Mouse (Mus musculus) liver, adult 2 months (tissue): ENCODE results near the gene Galnt2. TPM values are rescaled to one million over a fixed set of nuclear protein-coding genes. Genes with fewer than 3 reads are reported as not detected.

Experiments
- DNase-seq: peaks from one replicate; pipeline ENCODE4 v3.0.0-alpha.2; 2011; ENCODE audit warnings: low read depth, low spot score; ENCODE audit errors: extremely low read depth
- H3K27ac ChIP-seq: fragments of 200-500 bp; replicated peaks from 2 replicates; pipeline ENCODE4 v1.5.1; 2012; ENCODE audit warnings: low read depth, mild to moderate bottlenecking, control low read depth, inconsistent platforms, low read length; ENCODE audit not compliant: insufficient read depth
- H3K27me3 ChIP-seq: fragments of 200-500 bp; 2 replicates; pipeline ENCODE4 v1.6.1; 2012; ENCODE audit warnings: mild to moderate bottlenecking, moderate library complexity, low read length, inconsistent platforms; ENCODE audit not compliant: control insufficient read depth, insufficient read depth
- H3K36me3 ChIP-seq: fragments of 200-500 bp; 2 replicates; pipeline ENCODE4 v1.6.1; 2012; ENCODE audit warnings: low read length, inconsistent platforms; ENCODE audit not compliant: control insufficient read depth, insufficient read depth
- H3K4me1 ChIP-seq: fragments of 200-500 bp; 2 replicates; pipeline ENCODE4 v1.6.1; 2011; ENCODE audit warnings: low read length; ENCODE audit not compliant: control insufficient read depth, insufficient read depth
- H3K4me3 ChIP-seq: fragments of 200-500 bp; 2 replicates; pipeline ENCODE4 v1.5.1; 2011; ENCODE audit warnings: low read depth, mild to moderate bottlenecking, control low read depth, low read length, moderate library complexity; ENCODE audit not compliant: insufficient read depth
- H3K79me2 ChIP-seq: fragments of 200-500 bp; 2 replicates; pipeline ENCODE4 v1.6.1; 2012; ENCODE audit warnings: inconsistent platforms, mild to moderate bottlenecking, low read length, moderate library complexity; ENCODE audit not compliant: control insufficient read depth, insufficient read depth
- H3K9ac ChIP-seq: fragments of 200-500 bp; 2 replicates; pipeline ENCODE4 v1.6.1; 2012; ENCODE audit warnings: low read depth, mild to moderate bottlenecking, control low read depth, inconsistent platforms, low read length
- CTCF ChIP-seq: fragments of 200-500 bp; IDR thresholded peaks from 2 replicates; pipeline ENCODE4 v1.5.1; 2011; ENCODE audit warnings: low read depth, low read length, control low read depth
- POLR2A ChIP-seq: fragments of 200-500 bp; IDR thresholded peaks from 2 replicates; pipeline ENCODE4 v1.6.1; 2011; ENCODE audit warnings: low read length, control low read depth; ENCODE audit not compliant: insufficient read depth; ENCODE audit errors: extremely low read depth
- WGBS: fragments of 180-500 bp; shearing (Covaris S2); methylation state at CpG from one replicate; pipeline ENCODE4 v1.1.7; 2018; 5-methylcytosine and 5-hydroxymethylcytosine counted together
- polyA plus RNA-seq: library from polyadenylated mRNA; depleted of rRNA; stranded (reverse); fragments of >200 nt; gene quantifications from 2 replicates; pipeline ENCODE4 v1.2.3, GENCODE M21; 2012
- total RNA-seq: library from RNA; depleted of rRNA; stranded (reverse); fragments of >200 nt; gene quantifications from 2 replicates; pipeline ENCODE4 v1.2.3, GENCODE M21; 2014

Gene Galnt2
- total and polyA plus RNA-seq, 2 experiments = 7.3 to 9.3 TPM

- Histone ChIP-seq H3K79me2 (no peaks in the 10 kb centered on the region), H3K4me3 (no peak overlapping the region), H3K4me1 (peaks cover 7% of the 10 kb centered on the region; the same call in 1 of the 2 replicates), H3K36me3 (no peaks in the 10 kb centered on the region), H3K9ac (no peak overlapping the region), H3K27ac (no peak overlapping the region), H3K27me3 (0 out of 2 replicates have a peak, but pooled peaks cover 3% of the 10 kb centered on the region)
- 86% methylated on average over 7 of the region's 7 CpGs for WGBS
- no peak for DNase-seq
- no peak for TF ChIP-seq POLR2A
- no peak for TF ChIP-seq CTCF
Observed at GRCm38 (mm10) chr8:124198230-124198629, 33.0 kb upstream of the Galnt2 start.

- H3K27me3 ChIP-seq = 0 out of 2 replicates have a peak, but pooled peaks cover 3% of the 10 kb centered on the region
- no peak overlapping the region for H3K27ac ChIP-seq
- no peaks in the 10 kb centered on the region for H3K79me2 ChIP-seq
- H3K4me3 ChIP-seq = no peak overlapping the region
- DNase-seq = peak; percentile 91
- WGBS = 24% methylated on average over 7 of the region's 7 CpGs
- TF ChIP-seq POLR2A = no peak
- no peak for TF ChIP-seq CTCF
- H3K9ac ChIP-seq = no peak overlapping the region
- H3K36me3 ChIP-seq = no peaks in the 10 kb centered on the region
- peaks cover 7% of the 10 kb centered on the region for H3K4me1 ChIP-seq
Observed at GRCm38 (mm10) chr8:124200400-124200799, 30.8 kb upstream of the Galnt2 start.

GRCm38 (mm10) chr8:124201706-124202105, 29.5 kb upstream of the Galnt2 start:
- TF ChIP-seq POLR2A = no peak
- TF ChIP-seq CTCF = no peak
- Histone ChIP-seq H3K4me3 (no peak overlapping the region), H3K27ac (no peak overlapping the region), H3K9ac (no peak overlapping the region), H3K36me3 (no peaks in the 10 kb centered on the region), H3K79me2 (no peaks in the 10 kb centered on the region), H3K4me1 (peaks cover 7% of the 10 kb centered on the region), H3K27me3 (0 out of 2 replicates have a peak, but pooled peaks cover 5% of the 10 kb centered on the region)
- DNase-seq = peak; percentile 56
- WGBS = 59% methylated on average over 8 of the region's 8 CpGs

DNA sequence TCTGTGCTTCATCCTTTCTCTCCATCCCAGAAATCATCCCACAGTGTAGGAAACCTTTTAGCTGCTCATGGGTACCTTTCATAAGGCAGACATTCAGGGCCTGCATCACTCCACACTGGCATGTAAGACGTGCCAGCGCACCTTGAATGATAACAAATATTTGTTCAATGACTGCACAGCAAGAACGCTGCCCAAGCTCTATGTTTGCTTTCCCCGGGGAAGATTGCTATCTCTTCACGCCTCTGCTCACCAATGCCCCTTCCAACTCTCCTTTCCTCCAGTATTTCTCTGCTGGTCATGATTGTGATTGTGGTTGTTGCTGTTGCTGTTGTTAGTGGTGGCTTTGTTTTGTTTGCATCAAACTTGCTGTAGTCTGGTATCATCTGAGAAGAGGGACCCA, 28.3 kb upstream of the Galnt2 start:
- DNase-seq = peak; percentile 82
- TF ChIP-seq POLR2A (no peak), CTCF (no peak)
- Histone ChIP-seq H3K27me3 (0 out of 2 replicates have a peak, but pooled peaks cover 2% of the 10 kb centered on the region), H3K36me3 (no peaks in the 10 kb centered on the region), H3K4me1 (peaks cover 7% of the 10 kb centered on the region), H3K79me2 (no peaks in the 10 kb centered on the region), H3K9ac (no peak overlapping the region), H3K27ac (no peak overlapping the region), H3K4me3 (no peak overlapping the region)
- WGBS = 20% methylated on average over 5 of the region's 5 CpGs

GRCm38 (mm10) chr8:124204001-124204601, 27.1 kb upstream of the Galnt2 start:
- Histone ChIP-seq H3K9ac (no peak overlapping the region), H3K27ac (no peak overlapping the region), H3K27me3 (0 out of 2 replicates have a peak, but pooled peaks cover 2% of the 10 kb centered on the region), H3K79me2 (no peaks in the 10 kb centered on the region), H3K4me3 (no peak overlapping the region), H3K36me3 (no peaks in the 10 kb centered on the region), H3K4me1 (peaks cover 7% of the 10 kb centered on the region)
- WGBS = 93% methylated on average over 13 of the region's 13 CpGs
- TF ChIP-seq CTCF = no peak
- TF ChIP-seq POLR2A = no peak
- DNase-seq = no peak

DNA sequence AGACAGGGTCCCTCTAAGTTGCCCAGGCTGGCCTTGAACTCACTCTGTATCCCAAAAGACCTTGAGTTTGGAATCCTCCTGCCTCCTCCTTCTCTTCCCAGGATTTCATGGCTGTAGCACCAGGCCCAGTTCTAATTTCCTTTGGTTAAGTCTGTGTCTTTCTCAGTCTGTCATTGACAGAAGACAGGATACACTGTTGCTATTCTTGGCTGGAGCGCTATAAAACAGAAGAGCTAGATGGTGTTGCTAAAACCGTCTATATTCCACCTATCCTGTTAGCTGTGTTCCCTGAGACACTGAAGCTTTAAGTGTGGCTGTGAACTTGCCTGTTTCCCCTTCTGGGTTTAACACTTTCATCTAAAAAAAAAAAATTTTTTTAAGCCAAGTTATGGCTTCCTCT, 19.0 kb upstream of the Galnt2 start:
- H3K79me2 ChIP-seq = no peaks in the 10 kb centered on the region
- H3K27ac ChIP-seq = no peak overlapping the region
- no peaks in the 10 kb centered on the region for H3K36me3 ChIP-seq
- TF ChIP-seq POLR2A = no peak
- no peak for TF ChIP-seq CTCF
- H3K4me3 ChIP-seq = no peak overlapping the region
- DNase-seq = no peak
- peaks cover 6% of the 10 kb centered on the region; the same call in 1 of the 2 replicates for H3K27me3 ChIP-seq
- no peak overlapping the region for H3K9ac ChIP-seq
- H3K4me1 ChIP-seq = no peaks in the 10 kb centered on the region
- 78% methylated on average over 2 of the region's 2 CpGs for WGBS
